Mouse (Mus musculus) MN1 (cell line): ENCODE results near the gene Spsb1.

Source experiments
- DNase-seq: peaks from one replicate; pipeline ENCODE4 v3.0.0-alpha.2; 2016; ENCODE audit warnings: low spot score

The Spsb1 gene

DNA sequence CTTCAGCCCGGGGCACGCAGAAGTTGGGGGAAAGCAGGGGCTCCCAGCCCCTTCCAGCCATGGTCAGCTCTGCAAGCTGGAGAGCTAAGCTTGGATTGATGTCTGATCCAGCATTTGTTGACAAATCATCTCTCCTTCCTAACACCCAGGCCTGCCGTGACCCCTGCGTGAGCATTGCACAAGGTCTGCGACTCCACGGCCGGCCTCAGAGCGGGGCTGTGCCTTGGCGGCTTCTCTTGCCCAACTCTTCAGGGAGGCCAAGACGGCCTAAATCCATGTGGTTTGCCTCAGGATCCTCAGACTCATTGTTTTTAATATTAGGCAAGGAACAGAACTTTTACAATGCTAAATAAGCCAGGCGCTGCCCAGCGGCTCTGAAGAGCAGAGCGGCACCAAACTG is 3.6 kb downstream of the Spsb1 start:
- no peak for DNase-seq

DNA sequence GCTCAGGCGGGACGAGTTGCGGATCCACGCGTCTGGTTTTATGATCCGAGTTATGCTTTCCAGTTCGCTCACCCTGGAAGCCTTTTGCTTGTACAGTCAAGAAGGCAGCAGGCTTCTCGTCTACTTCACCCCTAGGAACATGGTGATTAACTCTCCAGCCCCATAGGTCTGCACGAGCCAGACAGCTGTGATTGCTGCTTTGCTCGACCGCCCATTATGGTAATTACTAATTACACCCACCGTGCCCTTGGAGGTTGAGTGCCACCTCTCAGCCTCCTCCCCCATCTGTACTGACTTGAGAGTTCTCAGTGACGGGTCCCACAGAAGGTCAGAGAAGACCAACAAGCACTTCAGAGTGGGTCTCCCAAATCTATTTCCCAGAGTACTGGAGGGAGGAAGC is 5.2 kb downstream of the Spsb1 start:
- no peak for DNase-seq

DNA sequence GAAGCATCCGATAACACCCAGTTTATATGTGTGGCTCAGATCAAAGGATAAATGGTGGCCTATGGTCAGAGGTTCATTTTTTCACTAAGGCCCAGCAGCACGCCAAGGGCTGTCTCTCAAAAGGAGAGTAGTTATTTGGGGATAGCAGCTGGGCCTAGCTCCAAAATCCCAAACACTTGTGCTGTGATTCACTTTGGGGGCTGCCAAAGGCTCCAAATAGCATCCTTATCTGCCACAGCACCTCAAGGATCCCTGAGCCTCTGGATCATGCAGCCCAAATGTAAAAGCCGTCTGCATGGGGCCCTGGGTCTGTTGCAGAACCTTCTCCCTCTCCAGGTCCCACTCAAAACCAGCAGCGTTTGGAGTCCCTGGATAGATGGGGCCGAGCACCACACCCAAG is 6.7 kb downstream of the Spsb1 start:
- no peak for DNase-seq

DNA sequence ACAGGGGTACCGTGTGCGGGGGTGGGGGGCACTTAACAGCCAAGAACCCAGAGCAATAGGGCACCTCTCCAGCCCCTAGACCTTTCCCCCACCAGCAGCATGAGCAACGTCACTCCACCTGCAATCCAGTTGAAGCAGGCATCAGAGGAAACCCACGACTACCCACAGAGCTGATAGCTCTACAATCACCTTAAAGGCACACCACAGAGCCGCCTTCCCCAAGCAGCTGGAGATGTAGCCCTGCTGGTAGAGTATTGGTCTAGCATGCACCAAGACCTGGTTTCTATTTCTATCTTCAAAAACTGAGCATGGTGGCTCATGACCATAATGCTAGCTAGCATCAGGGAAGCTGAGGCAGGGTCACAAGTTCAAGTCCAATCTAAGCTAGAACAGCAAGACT is 7.4 kb downstream of the Spsb1 start:
- no peak for DNase-seq

DNA sequence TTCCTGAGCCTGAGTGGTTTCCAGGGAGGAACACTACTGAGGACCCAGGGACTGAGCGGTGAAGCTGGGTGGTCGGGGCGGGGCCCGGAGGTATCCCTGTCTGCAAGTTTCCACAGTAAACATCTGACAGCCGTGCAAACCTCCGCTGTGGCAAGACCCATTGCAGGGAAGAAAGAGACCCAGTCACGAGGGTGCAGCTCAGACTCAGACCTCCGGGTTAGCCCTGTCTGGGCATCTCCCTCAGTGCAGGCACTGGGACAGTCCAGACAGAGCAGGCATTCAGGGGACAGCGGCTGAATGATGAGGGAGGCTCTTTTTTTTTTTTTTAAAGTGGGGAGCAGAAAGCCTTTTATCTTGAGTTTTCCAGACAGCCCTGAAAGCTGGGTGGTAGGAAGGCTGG is 9.6 kb downstream of the Spsb1 start:
- no peak for DNase-seq

DNA sequence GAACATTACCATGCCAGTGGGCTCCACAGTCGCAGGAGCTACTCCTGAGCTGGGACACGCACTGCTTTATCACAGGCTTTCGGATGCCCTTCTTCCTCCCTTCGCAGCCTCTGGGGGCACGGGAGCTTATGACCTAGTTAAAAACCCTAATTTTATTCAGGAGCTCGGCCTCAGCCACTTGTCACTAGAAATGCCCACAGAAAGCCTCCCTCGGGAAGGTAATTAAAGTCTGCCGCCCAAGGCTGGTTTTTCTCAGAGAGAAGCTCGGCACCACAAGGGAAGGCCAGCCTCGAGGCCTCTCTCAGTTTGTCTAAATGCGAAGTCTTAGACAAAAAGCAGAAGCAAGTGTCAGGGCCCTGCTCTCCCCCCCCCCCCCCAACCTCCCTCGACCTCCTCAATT is 10.6 kb downstream of the Spsb1 start:
- peak; percentile 15 for DNase-seq

DNA sequence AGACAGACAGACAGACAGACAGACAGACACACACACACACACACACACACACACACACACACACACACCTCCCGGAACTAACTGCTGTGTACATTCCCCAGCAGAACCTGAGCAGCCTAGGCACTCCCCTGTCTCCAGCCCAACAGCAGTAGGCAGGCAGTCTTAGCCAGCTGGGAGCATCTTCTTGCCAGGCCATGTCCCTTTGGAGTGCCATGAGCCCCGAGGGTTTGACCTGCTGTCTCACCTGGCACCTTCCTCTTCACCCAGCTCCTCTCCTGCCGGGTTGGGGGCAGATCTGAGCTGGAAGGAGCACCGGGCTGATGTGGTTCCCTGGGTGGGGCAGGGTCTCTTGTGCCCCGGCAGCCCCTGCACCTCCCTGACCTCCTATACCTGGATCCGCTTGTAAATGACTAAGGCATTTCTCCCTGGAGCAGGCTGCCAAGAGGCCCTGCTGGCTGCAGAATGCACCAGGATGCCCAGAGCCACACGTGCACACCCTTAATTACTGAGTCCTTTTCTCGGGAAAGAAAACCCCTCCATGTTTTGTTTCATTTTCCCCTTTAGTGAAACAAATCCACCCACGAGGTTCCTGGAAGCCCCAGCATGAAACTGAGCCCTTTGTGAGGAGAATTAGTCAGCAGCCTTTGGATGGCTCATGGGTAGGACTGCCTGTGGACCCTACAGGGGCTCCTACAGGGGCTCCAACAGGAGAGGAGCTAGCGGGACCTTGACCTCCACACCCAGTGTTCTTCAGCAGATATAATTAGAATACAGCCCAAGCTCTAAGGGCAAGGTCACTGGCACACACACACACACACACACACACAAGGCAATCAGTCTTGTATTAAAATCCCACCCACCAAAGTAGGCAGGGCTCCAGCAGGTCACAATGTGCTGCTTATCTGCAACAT is 11.8 kb downstream of the Spsb1 start:
- no peak for DNase-seq

DNA sequence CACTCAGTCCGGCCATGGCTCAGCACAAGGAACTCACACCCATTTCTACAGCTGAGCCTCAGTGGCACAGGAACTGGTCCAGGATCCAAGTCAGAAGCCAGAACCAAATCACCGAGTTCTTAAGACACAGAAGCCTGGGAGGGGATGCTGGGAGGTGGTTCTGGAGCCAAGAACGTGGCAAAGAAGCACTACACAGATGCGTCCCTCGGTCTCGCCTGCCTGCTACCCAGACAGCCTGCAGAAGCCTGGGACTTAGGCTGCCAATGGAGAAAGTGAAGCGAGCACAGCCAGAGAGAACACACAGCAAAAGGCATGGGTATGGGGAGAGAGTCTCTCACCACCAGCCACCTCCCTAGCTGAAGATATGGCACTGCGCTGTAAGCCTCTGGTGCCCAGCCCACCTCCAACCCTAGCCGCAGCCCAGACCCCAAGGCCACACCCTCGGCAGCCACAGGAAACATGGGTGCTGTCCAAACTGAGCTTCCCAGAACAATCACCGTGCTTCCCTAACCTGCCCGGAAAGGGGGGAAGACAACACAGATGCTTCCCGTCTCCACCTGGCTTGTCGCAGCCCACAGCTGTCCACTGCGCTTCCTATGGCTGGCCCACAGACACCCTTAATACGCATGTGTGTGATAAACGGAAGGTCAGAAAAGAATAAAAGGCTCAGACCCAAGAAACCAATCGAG is 13.6 kb downstream of the Spsb1 start:
- no peak for DNase-seq

DNA sequence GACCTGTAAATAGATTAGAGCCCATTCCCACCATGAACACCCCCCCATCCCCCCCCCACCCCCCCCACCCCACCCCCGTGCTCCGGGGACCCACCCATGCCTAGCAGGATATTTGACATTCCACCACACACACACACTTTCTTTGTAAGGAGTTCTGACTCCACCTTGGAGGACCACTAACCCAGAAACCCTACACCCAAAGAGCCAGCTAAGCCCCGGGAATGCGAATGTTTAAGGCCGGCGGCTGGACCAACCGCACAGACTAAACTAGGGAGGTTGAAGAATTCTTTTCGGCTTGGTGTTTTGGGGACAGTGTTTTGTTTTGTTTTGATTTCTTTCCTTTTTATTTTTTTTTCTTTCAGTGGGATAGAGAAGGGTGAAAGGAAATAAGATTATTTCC is 16.1 kb downstream of the Spsb1 start:
- no peak for DNase-seq

DNA sequence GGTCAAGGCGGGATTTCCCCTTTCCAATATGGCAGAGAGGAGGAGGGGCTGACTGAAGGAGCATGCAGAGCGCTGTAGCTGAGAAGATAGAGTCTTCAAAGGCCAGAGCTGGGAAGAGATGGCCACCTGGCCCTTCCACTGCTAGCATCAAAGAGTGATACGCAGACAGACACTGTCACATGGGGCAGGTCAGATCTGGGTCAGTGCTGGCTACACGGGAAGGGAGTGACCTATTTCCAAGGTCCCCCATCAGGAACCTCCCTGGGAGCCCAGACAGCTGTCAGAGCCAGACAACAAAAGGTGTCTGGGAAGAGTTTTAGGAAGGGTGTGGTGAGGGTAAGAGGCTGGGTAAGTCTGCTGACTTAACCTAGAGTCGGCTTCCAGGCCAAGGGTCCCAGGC is 17.9 kb downstream of the Spsb1 start:
- DNase-seq = no peak

DNA sequence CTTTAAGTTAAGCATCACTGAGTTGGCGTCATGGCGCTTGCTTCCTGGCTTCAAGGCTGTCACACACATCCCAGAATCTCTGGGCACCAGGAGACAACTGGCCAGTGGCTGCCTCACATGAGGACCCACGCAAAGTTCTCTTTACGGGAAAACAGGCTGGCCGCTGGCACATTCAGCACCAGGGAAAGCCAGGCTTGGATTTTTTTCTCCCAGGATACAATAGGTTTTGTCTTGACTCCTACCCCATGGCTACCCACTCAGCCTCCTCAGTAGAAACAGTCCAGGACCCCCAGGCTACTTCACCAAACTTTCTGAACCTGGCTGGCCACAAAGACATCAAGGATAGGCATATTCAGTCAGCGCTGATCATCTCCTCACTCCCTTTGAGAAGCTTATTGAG is 19.4 kb downstream of the Spsb1 start:
- DNase-seq = no peak

DNA sequence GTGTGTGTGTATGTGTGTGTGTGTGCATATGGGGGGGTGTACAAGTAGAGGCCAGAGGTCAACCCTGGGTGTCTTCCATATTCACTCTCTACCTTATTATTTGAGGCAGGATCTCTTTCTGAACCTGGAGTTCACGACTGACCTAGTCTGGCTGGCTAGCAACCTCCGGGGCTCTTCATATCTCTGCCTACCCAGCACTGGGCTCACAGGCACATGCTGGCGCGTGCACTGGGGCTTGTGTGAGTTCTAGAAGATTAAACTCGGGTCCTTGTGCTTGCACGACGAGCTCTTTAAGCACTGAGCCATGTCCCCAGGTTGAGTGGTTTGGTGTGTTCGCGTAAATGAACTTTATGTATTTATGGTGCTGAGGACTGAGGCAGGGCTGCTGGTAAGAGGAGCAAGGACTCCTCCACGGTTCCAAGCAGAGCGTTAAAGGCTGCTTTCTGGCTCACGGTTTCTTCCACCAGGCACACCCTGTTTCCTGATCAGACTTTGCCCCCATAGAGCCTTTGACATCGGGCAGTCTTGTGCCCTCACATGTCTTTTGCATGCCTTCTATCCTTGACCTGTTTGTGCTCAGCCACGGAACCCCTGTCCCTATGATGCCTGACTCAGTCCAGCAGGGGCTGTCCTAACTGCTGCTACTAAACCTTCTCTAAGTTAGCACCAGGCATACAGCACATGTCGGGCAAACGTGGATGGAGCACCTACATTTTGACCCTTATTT is 21.2 kb downstream of the Spsb1 start:
- DNase-seq = no peak

DNA sequence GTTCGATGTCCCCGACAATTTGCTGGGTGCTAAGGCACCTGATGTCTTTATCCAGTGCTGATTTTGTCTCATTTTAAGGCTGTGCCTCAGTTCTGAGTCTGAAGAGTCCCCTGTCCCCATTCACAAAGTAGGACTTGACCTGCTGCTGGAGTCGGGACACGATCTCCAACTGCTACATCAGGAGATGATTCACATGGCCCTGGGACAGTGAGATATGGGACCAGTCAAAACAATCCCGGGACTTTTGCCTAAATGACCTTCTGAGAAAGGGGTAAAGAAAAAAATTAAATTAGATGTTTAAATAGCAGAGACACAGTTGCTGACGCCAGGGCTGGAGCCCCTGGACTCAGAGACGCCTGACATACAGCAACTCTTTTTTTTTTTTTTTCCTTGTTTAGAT is 21.8 kb downstream of the Spsb1 start:
- DNase-seq = no peak

DNA sequence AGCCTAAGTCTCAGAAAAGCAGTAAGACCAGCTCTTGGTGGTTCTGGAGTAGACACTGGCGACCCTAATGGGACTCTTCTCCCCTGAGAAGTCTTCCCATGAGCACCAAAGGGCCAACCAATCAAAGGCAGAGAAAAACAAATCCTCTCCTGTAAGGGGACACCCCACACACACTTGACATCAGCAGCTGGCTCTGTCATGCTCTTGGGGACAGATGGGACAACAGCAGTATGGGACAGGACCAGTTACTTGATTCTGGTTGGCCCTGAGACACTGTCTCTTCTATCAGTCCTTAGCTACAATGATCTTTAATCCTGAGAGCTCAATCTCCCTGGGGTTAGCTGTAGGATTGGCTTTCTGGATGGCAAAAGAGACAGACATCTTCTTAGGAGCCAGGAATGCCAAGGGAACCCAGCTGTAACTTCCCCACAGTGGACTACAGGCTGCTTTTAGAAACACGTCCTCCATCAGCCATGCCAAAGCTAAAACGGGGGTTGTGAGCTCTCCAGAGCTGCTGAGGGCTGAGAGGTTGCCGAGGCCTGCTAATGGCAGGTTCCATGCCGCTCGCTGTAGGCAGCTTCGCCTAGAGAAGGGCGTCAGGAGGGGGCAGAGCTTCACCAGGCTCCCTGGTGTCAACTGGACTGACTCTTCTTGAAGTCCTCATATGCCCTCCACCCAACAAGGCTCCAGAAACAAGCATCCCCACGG is 22.6 kb downstream of the Spsb1 start:
- DNase-seq = no peak

DNA sequence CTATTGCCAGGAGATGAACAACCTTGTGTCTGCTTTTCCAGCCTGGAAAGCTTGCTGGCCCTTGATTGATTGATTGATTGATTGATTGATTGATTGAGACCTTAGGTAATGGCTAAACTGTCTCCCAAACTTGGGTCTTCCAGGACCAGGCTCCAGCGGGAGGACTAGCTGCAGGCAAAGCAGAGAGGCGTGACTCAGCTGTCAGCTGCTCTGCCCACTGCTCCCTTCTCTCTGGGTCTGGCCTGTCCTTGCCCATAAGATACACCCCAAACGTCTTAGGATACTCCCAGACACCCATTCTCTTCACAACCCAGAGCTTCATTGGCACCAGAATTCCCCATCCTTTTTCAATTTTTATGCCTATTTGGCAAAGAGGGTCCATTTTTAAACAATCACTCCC is 24.1 kb downstream of the Spsb1 start:
- no peak for DNase-seq

DNA sequence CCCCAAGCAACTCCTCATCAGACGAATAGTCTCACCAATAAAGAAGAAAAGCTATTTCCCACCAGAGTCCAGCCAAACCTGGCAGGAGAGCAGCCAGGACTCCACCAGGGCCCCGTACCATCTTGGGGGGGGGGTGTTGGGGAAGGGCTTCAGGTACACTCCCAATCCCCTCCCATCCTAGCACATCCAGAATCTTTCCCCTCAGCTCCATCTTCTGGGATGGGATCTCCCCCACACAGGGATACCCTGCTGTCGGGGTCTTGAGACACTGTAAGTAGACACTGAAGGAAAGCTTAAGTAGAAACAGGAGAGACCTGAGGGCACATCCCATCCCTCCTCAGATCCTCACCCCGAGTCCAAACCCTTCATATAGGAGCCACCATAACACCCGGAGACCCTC is 31.8 kb downstream of the Spsb1 start:
- DNase-seq = no peak

DNA sequence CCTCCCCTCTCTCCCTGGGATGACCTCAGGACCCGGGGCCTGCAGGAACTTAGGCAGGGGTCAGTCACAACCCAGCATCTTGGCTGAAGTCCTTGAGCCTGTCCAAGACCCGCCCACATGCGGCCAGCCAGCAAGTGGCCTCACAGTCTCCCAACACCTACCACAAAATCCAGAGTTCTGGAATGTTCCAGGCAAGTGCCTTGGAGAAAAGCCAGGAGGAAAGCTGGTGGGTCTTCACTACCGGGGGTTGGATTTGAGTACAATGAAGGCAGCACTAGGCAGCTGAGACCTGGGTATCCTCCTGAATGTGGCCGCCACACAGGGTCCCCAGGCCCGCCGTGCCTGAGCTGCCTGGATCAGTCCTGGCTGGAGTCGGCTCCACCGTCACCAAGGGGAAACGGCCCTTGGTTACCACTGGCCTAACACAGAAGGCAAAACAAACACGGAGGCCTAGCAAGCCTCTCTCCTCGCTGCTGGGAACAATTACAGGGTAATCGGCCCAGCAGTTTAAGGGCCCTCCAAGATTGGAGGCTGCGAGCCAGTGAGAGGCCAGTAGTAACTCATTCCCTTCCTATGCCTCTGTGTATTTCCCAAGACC is 32.6 kb downstream of the Spsb1 start:
- no peak for DNase-seq

DNA sequence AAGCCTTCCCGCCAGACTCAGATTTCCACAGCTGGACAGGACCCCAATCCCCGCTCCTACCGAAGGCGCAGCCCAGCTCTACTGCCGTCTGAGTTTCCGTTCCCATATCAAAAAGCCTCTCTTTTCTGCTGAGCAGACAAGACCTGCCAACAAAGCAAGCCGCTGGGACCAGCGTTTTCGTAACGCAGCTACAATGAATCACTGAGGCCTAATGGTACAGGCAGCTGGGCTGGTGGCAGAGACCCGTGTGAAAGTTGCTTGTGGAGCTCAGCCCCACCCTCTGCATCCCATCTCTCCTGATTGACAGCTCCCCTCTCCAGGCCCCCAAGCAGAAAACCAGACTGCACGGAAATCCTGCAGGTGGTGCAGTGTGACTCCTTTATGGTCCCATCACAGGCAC is 34.0 kb downstream of the Spsb1 start:
- no peak for DNase-seq

DNA sequence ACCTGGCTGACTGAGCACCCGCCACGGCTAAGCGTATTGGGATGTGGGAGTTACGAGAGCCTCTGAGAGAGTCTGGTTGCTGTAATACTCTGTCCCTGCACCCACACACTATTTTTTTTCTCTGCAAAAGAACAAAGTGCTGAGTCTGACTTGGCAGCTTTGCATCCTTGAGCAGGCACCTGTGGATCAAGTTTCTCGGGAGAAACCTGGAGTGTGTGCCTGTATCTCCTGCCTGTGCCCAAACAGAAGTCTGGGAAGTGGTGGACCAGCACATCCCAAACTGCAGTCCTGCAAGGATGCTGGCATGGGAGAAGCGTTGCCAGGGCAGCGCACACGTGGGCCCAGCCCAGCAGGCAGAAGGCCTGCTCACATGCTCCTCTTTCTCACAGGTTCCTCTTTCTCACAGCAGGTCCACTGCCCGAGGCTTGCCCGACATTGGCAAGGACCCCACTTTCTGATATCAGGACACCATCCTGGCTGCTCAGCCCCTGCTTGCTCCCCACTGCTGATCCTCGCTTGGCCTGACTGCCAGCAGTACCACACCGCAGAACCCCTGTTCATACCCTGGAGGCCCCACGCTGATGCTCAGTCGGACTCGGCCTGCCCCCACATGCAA is 36.3 kb downstream of the Spsb1 start:
- DNase-seq = no peak

DNA sequence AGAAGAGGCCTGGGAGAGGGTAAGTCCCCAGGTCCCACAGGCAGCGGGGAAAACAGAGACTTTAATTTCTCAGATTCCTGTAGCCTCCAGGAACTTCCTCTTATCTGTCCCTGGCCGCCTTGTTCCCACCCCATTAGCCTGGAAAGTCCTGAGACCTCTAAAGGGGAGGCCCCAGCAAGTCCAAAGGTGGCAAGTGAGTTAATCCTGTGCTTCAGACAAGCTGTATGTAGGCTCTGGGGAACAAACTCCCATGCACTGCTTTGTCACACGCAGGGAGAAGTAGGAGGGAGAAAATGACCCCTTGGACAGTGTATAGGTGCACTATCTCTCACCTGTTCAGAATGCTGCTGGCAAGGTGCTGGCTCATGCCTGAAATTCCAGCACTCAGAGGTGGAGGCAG is 38.0 kb downstream of the Spsb1 start:
- no peak for DNase-seq

DNA sequence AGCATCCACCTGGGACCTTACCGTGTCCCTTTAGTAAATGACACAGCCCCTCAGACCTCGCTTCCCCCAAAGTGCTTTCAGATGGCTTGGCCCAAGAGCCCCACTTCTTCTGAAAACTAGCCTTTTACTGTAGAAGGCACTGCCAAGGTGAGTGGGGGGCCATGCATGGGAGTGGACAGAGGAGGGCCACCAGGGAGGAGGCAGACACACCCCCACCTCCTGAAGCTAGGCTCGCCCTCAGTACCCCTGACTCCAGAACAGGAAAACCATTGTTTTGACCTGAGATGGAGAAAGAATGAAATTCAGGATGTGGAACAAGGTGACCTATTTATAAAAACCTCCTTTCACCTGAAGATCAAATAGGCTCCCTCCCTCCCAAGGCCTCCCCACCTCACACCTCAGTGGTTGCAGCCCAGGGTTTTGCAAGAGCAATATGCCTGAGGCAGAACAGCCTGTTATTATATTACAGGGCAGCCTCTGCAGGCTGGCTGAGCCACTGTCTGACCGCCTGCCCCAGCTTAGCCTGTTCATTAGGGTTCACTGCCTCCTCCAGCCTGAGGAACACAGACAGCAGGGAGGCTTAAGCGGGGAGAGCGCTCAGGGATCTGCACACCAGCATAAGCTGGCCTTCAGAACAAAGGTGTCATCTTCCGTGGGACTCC is 41.0 kb downstream of the Spsb1 start:
- DNase-seq = no peak
